17 mouse cellular contexts compared by ENCODE assay signal in genomic region chr3:6858982-6859865, GRCm38 (mm10).
DNase-seq lines count a peak whose midpoint lies in the region; ATAC-seq lines count a peak whose summit lies in the region.
"Had no signal": no experiment of that assay in that cellular context is flagged by ENCODE, and none has a peak within 500 bp of the region (broad histone marks: within the 10 kb centered on the region; RNA-seq: fewer than 3 reads in every experiment).

No protein-coding gene starts in this region.

- H3K9ac ChIP-seq in forebrain, embryonic 13.5 days, result no peak overlapping the region
- H3K9ac ChIP-seq in hindbrain, embryonic 15.5 days, result no peak overlapping the region
- no peak overlapping the region for H3K9ac ChIP-seq in neural tube, embryonic 12.5 days
- H3K9ac ChIP-seq: embryonic facial prominence, embryonic 12.5 days; limb, embryonic 13.5 days had no signal

- no peak overlapping the region for H3K27ac ChIP-seq in forebrain, embryonic 13.5 days
- H3K27ac ChIP-seq in hindbrain, embryonic 15.5 days (replicated peaks), result no peak overlapping the region
- no peak overlapping the region for H3K27ac ChIP-seq in neural tube, embryonic 12.5 days
- H3K27ac ChIP-seq: embryonic facial prominence, embryonic 12.5 days; left cerebral cortex, adult 2 months; limb, embryonic 13.5 days had no signal

- 43% methylated on average over 4 of the region's 4 CpGs for WGBS in forebrain, embryonic 13.5 days
- WGBS in hindbrain, embryonic 15.5 days, result 23% methylated on average over 4 of the region's 4 CpGs
- WGBS in neural tube, embryonic 12.5 days, result 34% methylated on average over 4 of the region's 4 CpGs

- H3K4me2 ChIP-seq in forebrain, embryonic 13.5 days, result no peak overlapping the region
- no peak overlapping the region for H3K4me2 ChIP-seq in hindbrain, embryonic 15.5 days
- no peak overlapping the region for H3K4me2 ChIP-seq in neural tube, embryonic 12.5 days (replicated peaks)
- H3K4me2 ChIP-seq: embryonic facial prominence, embryonic 12.5 days; limb, embryonic 13.5 days had no signal

- no peaks in the 10 kb centered on the region for H3K4me1 ChIP-seq in forebrain, embryonic 13.5 days
- H3K4me1 ChIP-seq in hindbrain, embryonic 15.5 days (replicated peaks), result no peaks in the 10 kb centered on the region
- H3K4me1 ChIP-seq in neural tube, embryonic 12.5 days, result no peaks in the 10 kb centered on the region
- H3K4me1 ChIP-seq: embryonic facial prominence, embryonic 12.5 days; limb, embryonic 13.5 days had no signal

- ATAC-seq in forebrain, embryonic 13.5 days, result peak; percentile 72
- ATAC-seq in hindbrain, embryonic 15.5 days (ENCODE audit: low FRiP score, low read depth), result peak; percentile 74; the same call in 1 of the 2 replicates
- ATAC-seq in neural tube, embryonic 12.5 days (ENCODE audit: low FRiP score, low read depth), result peak; percentile 100
- ATAC-seq: CD4-positive, CD25-positive, alpha-beta regulatory T cell, adult 4 months; intestine, embryonic 16.5 days had no signal

- no peaks in the 10 kb centered on the region for H3K9me3 ChIP-seq in forebrain, embryonic 13.5 days (replicated peaks)
- H3K9me3 ChIP-seq in hindbrain, embryonic 15.5 days, result no peaks in the 10 kb centered on the region
- no peaks in the 10 kb centered on the region for H3K9me3 ChIP-seq in neural tube, embryonic 12.5 days
- H3K9me3 ChIP-seq: embryonic facial prominence, embryonic 12.5 days; limb, embryonic 13.5 days had no signal

- no peaks in the 10 kb centered on the region for H3K27me3 ChIP-seq in forebrain, embryonic 13.5 days
- no peaks in the 10 kb centered on the region for H3K27me3 ChIP-seq in hindbrain, embryonic 15.5 days
- no peaks in the 10 kb centered on the region for H3K27me3 ChIP-seq in neural tube, embryonic 12.5 days (replicated peaks)
- H3K27me3 ChIP-seq: embryonic facial prominence, embryonic 12.5 days; limb, embryonic 13.5 days had no signal

- DNase-seq in embryo, embryonic 11.5 days (ENCODE audit: low read depth, low spot score), result peak; percentile 5
- DNase-seq in liver, result no peak
- no peak for DNase-seq in cerebellum, adult 11-12 months
- no peak for DNase-seq in lung, postnatal 10 days
- DNase-seq: adrenal gland, adult 8-10 months; cerebellum, adult 9-11 months; heart, postnatal 14 days; right cerebral cortex, postnatal 4 days; thymus, adult 18-20 months had no signal

- no peaks in the 10 kb centered on the region for H3K36me3 ChIP-seq in forebrain, embryonic 13.5 days (ENCODE audit: poor library complexity, severe bottlenecking)
- H3K36me3 ChIP-seq in hindbrain, embryonic 15.5 days, result no peaks in the 10 kb centered on the region
- no peaks in the 10 kb centered on the region for H3K36me3 ChIP-seq in neural tube, embryonic 12.5 days
- H3K36me3 ChIP-seq: embryonic facial prominence, embryonic 12.5 days; limb, embryonic 13.5 days had no signal

- H3K4me3 ChIP-seq in forebrain, embryonic 13.5 days, result no peak overlapping the region
- no peak overlapping the region for H3K4me3 ChIP-seq in hindbrain, embryonic 15.5 days
- no peak overlapping the region for H3K4me3 ChIP-seq in neural tube, embryonic 12.5 days
- H3K4me3 ChIP-seq: embryonic facial prominence, embryonic 12.5 days; left cerebral cortex, adult 2 months; limb, embryonic 13.5 days had no signal
